Mouse (Mus musculus): Measurements from ENCODE around the gene Gm6401. TPM values are rescaled to one million over a fixed set of nuclear protein-coding genes. Genes with fewer than 3 reads are reported as not detected.

Gm6401 gene
- 1.7 TPM for polyA plus RNA-seq (2014; fragmentation: Illumina TruSeq; extraction: RNeasy Lipid Tissue Mini Kit (QIAGEN cat#74804); ENCODE audit: low read depth, low replicate concordance)

GRCm38 (mm10) chr14:41967827-41968226, at the start of gene Gm6401:
Gene Gm6401 (minus strand): TSS chr14:41967927.

GRCm38 (mm10) chr14:41983225-41983624, 15.5 kb upstream of the Gm6401 start, which contains the start of gene Gm3543:
Gene Gm3543 (minus strand): TSS chr14:41983325.

DNA sequence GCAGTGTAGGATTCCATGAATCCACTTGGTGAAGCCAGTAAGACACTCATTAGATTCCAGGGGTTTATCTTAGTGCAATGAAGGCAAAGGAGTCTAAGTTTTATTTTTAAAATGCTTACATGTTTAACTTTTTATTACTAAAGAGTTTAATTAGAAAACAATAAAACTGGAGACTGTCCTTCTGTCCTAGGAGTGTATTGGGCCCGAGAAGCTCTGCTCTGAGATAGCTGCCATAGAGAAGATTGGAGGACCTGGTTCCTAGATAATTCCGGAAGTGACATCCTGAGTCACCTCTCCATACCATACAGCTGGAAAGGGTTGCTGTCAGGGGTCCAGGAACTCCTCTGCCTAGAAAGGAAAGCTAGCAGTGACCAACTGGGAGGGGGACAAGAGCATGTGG, 24.0 kb downstream of the Gm6401 start, which contains the start of gene 1700024B05Rik:
TSS of gene 1700024B05Rik (plus strand) at position 301 of the 400 bp plus-strand sequence.

DNA sequence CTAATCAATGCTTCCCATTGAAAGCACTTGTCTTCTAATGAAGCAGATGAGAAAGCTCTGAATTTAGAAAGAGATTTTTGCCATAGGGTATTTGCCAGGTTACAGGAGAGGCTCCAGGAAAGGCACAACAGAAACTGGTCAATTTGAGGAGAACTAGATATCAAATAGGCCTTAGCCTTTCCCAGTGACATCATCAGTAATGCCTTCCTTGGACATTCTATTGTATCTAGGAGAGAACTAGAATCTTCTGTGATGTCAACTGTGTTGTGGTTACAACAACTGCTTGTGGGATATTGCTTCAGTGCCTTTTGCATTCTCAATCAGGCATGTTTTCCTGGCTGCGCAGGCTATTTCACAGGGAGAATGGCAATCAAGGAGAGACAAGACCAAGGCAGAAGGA, 43.1 kb downstream of the Gm6401 start, which contains the start of gene 1700049E17Rik1:
TSS of gene 1700049E17Rik1 (plus strand) at position 301 of the 400 bp plus-strand sequence.

Other genes with a start within 250 kb of the Gm6401 start
- gene Gm7929, start 217.3 kb downstream of the Gm6401 start, polyA plus RNA-seq (2014; fragmentation: Illumina TruSeq; extraction: RNeasy Lipid Tissue Mini Kit (QIAGEN cat#74804); ENCODE audit: low read depth, low replicate concordance): 1.7 TPM
- 122 TPM for gene Gm47189, start 195.5 kb downstream of the Gm6401 start, polyA plus RNA-seq (2014; fragmentation: Illumina TruSeq; extraction: RNeasy Lipid Tissue Mini Kit (QIAGEN cat#74804); ENCODE audit: low read depth, low replicate concordance)
- gene Gm7980, start 60.6 kb downstream of the Gm6401 start, polyA plus RNA-seq (2014; fragmentation: Illumina TruSeq; extraction: RNeasy Lipid Tissue Mini Kit (QIAGEN cat#74804); ENCODE audit: low read depth, low replicate concordance): 0.27 TPM
- gene 1700049E17Rik1, start 43.0 kb downstream of the Gm6401 start, polyA plus RNA-seq (2014; fragmentation: Illumina TruSeq; extraction: RNeasy Lipid Tissue Mini Kit (QIAGEN cat#74804); ENCODE audit: low read depth, low replicate concordance): not detected
- 18.1 TPM for gene 1700024B05Rik, start 23.9 kb downstream of the Gm6401 start, polyA plus RNA-seq (2014; fragmentation: Illumina TruSeq; extraction: RNeasy Lipid Tissue Mini Kit (QIAGEN cat#74804); ENCODE audit: low read depth, low replicate concordance)
- 85.3 TPM for gene Gm3543, start 15.4 kb upstream of the Gm6401 start, polyA plus RNA-seq (2014; fragmentation: Illumina TruSeq; extraction: RNeasy Lipid Tissue Mini Kit (QIAGEN cat#74804); ENCODE audit: low read depth, low replicate concordance)
- not detected for gene Gm7951, start 149.4 kb upstream of the Gm6401 start, polyA plus RNA-seq (2014; fragmentation: Illumina TruSeq; extraction: RNeasy Lipid Tissue Mini Kit (QIAGEN cat#74804); ENCODE audit: low read depth, low replicate concordance)
- 0.24 TPM for gene Gm17027, start 194.7 kb upstream of the Gm6401 start, polyA plus RNA-seq (2014; fragmentation: Illumina TruSeq; extraction: RNeasy Lipid Tissue Mini Kit (QIAGEN cat#74804); ENCODE audit: low read depth, low replicate concordance)
- 66.4 TPM for gene Gm3573, start 222.9 kb upstream of the Gm6401 start, polyA plus RNA-seq (2014; fragmentation: Illumina TruSeq; extraction: RNeasy Lipid Tissue Mini Kit (QIAGEN cat#74804); ENCODE audit: low read depth, low replicate concordance)

Data from testis, adult 10 weeks (tissue).